Mouse (Mus musculus) spleen, adult 18-20 months (tissue): ENCODE measurements around the gene Minpp1.
"Not testable (repeated sequence)": the region's sequence is repeated elsewhere in the genome, so short reads cannot be mapped to it uniquely, and the experiment has no call there.

ENCODE experiments used
- DNase-seq, 2 experiments: peaks; one replicate each; pipeline ENCODE4 v3.0.0; 2022; ENCODE audit warnings: mixed read lengths in 2 of 2

The Minpp1 gene

DNA sequence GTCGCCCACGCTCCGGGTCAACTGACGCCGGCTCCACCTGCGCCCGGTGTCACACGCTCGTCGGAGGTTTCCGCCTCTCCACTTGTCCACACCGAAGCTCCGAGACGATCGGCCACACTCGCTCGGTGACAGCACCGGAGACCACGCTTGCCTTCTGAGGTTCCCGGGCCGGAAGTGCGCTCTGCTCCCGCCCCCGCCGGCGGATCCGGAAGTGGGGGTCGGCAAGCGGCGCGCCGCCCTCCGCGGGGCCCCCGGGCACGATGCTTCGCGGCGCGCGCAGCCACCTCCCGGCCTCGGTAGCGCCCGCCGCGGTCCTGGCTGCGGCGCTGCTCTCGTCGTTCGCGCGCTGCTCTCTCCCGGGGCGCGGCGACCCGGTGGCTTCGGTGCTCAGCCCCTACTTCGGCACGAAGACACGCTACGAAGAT lies at the start of gene Minpp1:
Gene Minpp1 (plus strand): TSS at position 89 of the 425 bp plus-strand sequence.
- DNase-seq = peak; percentile 72 to 83

DNA sequence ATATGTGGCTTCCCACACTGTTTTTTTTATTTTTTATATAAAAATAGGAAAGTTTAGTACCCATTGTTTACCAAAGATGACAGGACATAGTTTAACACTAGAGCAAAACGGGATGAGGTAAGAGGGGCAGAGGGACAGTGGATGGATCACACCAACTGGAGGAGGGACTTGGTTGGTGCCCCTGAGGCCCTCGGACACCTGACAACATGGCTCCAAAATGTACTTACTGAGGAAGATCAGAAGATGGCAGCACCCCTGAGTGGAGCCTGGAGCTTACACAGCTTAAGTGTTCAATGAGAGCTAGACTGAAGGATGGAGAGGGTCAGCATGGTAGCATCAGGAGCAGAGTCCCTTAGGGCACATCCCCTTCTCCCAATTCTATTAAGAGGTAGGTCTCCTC lies 46.2 kb upstream of the Minpp1 start:
- DNase-seq = no peak

DNA sequence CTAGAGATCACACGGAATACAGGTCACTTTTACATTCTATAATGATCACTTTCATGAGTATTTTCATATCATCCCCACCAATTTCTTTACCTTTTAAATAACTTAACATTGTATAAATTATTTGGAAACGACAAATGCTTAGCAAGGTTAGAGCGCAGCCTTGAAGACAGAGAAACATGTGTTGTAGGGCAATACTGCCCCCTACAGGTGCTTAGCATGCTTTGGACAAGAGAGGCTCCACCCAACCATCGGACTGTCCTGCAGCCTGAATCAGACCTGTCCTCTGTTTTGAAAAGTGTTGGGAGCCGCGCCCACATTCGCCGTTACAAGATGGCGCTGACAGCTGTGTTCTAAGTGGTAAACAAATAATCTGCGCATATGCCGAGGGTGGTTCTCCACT lies 44.0 kb upstream of the Minpp1 start:
- DNase-seq = peak in 1 of 2 experiments; percentile 51

DNA sequence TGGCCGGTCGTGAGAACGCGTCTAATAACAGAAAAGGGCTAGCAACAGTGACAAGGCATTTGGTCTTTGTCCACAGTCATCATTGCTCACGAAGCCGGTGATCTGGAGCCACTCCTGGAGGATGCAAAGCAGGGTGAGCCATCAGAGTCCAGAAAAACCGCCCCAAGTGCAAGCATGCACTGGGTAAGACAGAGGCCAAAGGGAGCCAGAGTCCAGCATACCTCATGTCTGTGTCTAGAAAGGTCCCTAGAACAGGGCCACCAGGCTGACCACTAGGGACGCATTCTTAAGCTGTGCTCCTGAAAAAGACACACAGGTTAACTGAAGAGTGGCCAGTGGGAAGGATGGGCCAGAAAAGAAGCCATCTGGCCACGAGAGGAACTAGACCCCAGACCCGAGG lies 36.6 kb upstream of the Minpp1 start:
- DNase-seq = no peak

DNA sequence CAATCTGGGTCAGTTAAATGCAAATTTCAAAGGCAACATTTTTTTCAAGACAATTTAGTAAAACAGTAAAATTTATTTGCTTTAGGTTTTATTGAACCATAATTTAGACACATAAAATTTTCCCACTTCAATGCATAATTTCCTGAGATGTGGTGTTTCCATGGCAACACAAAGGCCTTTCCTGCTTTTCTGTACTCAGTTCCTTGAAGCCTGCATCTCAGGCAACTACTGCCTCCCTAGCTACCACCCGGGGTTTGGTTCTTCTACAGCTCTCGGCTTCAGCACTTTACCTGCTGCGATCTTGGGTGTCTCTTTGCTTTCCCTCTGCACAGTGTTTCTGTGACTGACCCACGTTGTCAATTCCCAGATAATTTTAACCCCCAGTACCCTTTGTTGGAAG lies 33.3 kb upstream of the Minpp1 start:
- DNase-seq = no peak

DNA sequence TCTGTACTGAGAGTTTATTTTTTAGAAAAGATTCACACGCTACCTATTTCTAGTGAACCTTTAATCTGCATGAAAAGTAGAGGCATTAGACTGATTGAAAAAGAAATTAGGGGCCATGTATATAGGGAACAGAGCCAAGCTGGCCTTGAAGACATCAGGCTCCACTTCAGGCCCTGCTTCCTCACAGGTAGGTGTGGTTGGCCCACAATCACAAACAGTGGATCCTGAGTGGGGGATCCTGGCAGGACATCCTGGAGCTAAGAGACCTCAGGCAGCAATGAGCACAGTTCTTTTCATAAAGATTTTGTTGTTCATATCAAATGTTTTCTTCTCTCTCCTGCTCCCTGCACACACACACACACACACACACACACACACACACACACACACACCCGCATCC lies 28.8 kb upstream of the Minpp1 start:
- no peak for DNase-seq

DNA sequence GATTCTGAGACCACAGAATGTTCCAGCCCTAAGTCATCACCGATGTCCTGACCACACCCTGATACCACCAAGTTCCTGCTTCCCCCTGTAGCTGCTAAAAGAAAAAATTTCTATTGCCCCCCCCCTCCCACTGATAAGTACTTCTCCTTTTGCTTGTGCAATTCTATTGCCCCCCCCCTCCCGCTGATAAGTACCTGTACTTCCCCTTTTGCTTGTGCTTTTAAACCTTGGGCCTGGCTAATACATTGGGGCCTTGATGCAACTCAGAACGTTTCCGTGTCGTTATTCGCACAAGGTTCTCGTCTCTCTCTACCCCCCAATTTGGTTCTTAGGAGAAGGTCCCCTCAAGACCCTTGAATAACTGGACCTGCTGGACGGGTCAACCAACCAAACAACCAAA lies 27.9 kb upstream of the Minpp1 start:
- DNase-seq = not testable (repeated sequence)

DNA sequence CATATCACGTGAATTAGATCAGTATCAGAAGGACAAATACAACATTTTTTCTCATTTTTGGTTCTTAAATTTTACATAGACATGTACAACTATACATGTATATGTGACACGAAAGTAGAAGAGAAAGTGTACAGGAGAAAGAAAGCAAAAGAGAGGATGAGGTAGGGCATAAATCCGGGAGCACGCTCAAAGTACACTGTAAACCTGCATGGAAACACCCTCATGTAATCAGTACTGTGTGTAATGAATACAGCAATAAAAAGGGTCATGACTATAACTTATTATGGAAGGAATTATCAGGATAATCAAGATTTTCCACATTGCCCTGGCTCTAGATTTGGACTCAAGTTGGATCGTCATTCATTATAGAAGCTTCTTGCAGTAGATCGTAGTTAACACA lies 22.5 kb upstream of the Minpp1 start:
- DNase-seq = no peak

DNA sequence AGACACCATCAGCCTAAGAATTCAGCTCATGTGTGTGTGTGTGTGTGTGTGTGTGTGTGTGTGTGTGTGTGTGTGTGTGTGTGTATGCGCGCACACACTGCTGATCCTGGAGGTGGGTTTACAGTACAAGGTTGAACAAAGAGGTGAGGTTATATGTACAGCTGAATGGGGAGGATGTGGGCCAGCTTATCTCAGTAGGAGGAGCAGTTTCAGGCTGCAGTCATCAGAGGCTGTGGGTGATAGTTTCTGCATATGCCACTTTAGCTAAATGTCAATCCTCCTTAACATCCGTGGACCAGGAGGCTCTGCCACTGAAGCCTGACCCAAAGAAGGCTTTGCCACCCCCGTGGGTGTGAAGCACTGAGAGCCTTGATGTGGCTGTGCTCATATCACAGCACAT lies 20.3 kb upstream of the Minpp1 start:
- no peak for DNase-seq

DNA sequence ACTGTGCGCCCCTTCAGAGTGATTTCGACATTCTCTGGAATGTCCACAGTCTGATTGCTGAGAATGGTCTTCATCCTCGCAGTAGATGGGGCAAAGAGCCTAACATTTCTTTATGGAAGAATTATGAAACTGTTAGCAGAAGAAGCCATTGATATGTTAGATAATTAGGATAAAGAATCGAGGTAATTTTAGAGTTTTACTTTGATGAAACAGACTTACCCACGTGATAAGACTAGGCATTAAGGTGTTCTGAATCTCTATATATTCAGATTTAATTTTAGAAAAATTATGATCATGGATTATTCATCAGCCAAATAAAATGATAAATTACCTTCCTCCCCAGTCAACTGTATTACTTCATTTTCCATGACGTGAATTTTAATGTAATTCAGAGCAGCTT lies 19.1 kb upstream of the Minpp1 start, which contains the start of gene Rpl9-ps6:
Gene Rpl9-ps6 (minus strand): TSS at position 101 of the 400 bp plus-strand sequence.
- DNase-seq = no peak

DNA sequence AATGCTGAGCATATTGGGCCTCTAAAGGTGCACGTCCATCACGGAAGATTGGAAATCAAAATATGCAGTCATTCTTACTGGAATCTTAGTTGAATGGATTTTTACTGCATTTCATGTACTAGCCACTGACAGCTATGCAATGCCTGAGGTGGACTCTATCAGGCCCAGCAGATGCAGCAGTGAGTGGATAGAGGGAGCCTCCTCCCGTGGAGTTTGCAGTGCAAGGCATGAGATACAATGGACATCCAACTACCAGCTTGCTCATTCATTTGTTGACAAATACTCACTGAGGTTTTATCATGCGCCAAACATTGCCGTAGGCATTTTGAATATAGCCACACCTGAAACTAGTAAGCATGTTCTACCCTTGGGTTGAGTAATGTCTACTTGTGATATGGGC lies 18.2 kb upstream of the Minpp1 start:
- DNase-seq = no peak

DNA sequence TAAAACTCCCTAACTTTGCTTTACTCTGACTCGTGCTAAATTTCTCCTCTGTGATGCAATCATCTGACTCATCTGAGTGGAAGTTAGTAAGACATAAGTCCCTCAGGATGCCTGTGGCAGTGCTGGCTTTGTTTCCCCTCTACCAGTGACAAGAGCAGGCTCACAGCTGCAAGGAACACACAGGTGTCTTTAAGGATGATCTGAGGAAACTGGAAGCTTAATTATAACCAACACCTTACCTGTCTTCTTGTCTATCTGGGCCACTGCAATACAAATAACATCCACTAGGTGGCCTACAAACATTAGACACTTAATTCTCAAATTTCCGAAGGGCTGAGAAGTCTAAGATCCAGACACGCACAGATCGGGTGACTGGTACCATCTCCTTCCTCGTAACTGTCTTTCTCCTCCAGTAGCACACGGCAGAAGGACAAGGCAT lies 15.5 kb upstream of the Minpp1 start:
- DNase-seq = peak in 1 of 2 experiments; percentile 28

DNA sequence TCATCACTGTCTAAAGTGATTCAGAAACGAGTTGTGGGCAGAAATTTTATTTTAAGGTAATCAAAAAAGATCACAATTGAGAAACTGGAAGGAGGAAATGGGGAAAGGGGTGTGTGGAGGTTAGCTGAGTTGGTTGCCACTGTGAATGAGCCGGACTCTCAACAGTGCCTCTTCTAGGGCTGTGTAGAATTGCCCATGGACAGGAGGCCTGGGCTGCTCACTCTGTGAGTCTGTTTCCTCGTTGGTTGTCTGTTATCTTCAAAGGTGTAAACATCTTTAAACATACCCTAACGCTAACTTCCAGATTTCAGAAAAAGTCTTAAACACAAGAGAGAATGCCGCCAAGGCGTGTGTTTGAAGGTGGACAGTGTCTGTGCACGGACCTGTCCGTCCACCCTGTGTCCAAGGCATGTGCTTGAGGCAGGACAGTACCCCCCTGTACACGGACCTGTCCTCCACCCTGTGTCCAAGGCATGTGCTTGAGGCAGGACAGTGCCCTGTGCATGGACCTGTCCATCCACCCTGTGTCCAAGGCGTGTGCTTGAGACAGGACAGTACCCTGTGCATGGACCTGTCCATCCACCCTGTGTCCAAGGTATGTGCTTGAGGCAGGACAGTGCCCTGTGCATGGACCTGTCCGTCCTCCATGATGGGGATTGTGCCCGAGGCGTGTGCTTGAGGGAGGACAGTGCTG lies 14.9 kb upstream of the Minpp1 start:
- no peak for DNase-seq

DNA sequence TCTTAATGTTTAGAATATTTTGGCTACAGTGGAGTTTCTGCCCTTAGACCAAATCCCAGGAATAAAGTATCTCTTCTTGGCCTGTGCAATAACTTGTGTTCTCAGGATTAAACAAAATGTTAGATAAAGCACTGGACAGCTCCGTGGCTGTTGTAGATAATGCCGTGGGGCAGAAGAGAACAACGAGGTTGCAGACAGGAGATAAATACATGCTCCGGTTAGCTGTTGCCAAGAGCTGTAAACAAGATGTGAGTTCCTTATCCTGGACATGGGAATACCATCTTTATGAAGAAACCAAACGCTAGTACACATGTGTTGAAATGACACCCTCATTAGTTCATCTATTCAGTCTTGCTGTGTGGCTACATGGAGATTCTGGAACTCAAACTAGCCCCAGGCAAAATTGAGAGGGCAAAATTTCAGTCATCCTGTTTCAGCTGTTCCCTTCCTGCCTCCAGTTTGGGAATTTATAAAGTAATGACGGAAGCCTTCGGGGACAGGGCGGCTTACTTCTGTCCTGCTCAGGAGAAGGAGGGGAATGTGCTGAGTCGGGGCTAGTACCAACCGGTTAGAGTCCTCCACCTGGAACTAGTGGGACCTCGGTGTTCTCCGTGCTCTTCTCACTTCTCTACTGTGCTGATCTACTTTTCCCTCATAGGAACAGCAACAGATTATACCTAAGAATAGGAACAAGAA lies 9.4 kb upstream of the Minpp1 start:
- no peak for DNase-seq

DNA sequence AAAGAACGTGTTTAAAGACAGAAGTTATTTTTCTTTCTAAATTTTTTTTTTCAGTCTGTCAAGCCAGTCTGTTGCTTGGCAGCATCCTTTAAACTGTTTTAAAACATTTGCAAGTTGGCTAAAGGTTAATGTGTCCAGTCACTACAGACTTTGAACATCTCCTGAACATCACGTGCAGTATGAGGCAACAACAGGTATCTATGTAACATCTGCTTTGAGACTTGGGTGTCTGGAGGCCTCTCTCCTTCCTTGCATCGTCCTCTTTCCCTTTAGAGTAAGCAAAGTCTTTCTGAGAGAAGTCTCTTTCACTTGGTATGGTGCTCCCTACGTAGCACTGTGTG lies 8.9 kb upstream of the Minpp1 start:
- DNase-seq = no peak

DNA sequence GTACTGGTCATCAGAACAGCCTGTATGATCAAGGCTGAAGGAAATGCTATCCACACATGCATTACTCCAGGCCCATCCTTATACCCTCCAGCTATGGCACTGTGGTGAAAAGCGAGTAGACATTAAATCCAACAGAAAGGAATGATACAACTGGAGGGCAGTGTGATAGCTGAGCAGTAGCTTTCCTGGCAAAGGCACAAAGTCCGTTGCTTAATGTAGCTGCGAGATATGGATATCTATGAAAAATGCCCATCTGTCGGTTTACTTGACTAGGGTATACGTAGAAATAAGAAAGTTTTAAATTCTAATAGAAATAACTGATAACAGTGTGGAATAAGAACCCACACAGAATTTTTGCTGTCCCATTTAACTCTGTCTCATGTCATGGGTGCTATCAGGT lies 5.3 kb upstream of the Minpp1 start:
- no peak for DNase-seq

DNA sequence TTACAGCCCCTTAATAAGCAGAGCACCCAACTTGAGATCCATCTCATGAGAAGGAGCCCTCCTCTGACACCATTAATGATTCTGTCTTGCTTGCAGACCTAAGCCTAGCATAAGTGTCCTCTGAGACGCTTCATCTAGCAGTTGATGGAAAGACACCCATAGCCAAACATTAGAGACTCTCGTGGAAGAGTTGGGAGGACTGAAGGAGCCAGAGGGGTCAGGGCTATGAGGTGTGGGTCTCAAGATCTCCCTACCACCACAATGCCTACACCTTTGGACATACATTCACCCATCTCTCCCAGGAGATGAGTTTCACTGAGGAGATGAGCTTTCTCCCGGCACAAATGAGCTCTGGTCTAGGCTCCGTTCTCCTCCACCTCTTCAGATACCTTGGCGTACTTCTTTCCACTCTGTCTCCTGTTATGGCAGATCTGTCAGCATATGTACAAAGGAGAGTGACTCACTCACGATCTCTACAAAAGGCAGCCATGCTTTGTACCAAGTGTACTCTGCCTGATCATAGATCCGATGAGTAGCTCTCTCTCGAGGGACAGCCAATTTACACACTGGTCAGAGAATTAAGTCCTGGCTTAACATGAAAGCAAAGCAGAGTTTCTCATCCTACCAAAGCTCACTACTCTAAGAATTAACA lies 4.7 kb upstream of the Minpp1 start:
- no peak for DNase-seq

DNA sequence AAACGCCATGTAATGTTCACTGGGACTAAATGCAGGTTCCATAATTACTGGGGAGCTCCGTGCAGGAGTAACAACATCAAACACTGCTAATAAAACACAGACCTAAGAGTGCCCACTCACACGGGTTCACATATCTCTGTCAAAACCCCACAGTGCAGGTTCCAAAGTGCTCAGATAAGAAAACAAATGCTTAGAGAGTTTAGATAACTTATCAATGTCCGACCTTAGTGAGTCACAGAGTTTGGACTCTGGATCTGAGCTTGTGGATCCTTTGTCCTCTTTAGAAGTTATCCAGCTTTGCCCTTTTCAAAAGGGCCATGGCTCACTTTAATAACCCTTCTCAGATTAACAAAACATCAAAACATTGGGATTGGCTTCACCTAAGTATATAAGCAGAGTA lies 4.1 kb upstream of the Minpp1 start:
- no peak for DNase-seq

DNA sequence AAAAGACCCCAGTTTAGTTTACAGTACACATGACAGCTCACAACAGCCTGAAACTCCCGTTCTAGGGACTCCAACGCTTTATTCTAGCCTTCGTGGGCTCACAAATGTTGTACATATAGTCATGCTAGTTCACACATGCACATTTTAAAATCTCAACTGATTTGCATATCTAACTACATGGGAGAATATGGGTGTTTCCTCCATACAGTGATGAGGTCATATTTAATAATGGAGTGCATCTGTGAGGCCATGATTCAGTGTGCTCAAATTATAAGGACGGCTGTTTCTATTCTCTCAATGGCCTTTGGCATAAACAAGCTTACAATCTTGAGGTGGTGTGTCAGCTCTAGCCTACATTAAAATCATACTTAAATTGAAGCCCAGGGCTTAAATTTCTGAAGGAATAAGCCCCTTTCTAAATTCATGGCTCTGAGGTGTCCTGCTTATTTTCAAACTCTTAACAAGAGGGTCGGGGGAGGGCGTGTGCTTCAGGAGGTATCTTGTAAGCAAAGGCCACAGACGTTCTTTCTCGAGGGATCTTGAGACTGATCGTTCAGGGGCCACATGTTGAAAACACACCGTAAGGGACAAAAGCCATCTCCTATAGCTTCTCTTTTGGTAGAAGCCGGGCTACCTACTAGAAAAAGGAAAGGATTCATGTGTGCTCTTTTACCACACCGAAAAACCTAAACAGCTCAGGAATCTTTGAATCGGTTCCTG lies 468 bp upstream of the Minpp1 start:
- DNase-seq = no peak

DNA sequence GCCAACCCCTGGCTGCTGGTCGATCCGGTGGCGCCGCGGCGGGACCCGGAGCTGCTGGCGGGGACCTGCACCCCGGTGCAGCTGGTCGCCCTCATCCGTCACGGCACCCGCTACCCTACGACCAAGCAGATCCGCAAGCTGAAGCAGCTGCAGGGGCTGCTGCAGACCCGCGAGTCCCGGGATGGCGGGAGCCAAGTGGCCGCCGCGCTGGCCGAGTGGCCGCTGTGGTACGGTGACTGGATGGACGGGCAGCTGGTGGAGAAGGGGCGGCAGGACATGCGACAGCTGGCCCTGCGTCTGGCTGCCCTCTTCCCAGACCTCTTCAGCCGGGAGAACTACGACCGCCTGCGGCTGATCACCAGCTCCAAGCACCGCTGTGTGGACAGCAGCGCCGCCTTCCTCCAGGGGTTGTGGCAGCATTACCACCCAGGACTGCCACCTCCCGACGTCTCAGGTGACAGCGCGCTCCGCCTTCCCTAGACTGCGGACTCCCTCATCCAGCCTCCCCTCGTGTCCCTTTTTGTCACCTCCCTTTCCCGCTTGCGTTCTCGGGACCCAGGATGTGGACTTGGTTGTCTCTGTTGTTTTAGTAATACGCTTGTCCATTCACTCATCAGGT lies 646 bp downstream of the Minpp1 start:
- peak; percentile 51 to 63 for DNase-seq

DNA sequence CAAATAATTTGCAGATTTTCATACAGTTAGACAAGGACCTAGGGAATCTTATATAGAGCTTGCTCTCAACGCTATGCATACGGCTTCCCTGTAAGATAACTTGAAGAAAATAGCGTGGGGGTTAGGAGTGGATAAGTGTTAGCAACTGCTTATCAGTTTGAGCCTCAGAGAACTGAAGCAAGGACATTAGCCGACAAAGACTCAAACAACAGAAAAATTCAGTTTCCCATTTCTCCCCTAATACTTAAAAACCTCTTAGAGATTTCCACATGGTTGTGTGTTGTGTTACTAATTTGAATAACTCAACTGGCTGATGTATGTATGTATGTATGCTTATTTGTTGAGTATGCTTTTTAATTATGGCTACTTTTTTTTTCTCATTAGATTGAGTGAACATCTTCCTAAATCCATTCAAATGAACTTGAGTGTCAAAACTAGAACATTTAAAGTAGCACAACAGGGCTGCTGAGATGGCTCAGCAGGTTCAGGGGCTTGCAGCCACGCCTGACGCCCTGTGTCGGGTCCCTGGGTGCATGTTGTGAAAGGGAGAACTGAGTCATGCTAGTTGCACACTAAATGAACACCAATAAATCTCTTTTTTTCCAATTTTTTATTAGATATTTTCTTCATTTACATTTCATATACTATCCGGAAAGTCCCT lies 2.2 kb downstream of the Minpp1 start:
- no peak for DNase-seq

DNA sequence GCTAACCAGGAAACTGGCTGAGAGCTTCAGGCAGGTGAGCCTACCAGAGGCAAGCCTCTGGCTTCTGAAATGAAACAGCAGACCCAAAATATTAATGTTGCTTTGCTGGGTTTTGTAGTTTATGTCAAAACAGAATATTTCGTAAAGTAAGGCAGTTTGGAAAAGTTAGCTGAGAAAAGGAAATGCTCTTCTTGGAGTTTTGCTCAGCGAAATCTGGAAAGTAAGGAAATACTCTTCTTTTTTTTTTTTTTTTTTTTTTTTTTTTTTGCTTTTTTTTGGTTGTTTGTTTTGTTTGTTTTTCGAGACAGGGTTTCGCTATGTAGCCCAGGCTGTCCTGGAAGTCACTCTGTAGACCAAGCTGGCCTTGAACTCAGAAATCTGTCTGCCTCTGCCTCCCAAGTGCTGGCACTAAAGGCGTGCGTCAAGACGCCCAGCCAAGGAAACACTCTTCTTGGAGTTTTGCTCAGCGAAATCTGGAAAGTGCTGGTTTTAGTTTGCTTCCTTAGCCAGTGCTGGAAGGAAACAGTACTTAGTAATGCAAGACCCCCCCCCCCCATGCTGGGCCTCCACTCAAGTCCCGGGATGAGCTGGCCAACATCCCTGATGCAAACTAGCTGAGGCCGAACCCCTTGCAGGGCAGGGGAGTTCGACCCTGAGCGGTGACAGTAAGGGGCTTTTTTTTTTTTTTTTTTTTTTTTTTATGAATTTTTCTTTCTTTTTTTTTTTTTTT lies 3.8 kb downstream of the Minpp1 start:
- DNase-seq = no peak
